Mouse (Mus musculus) ES-E14 (cell line): Measurements from ENCODE around the gene Crk.

Source experiments
- CHD2 ChIP-seq: IDR thresholded peaks from 2 replicates; pipeline ENCODE4 v1.6.1; 2014; ENCODE audit warnings: mild to moderate bottlenecking, low read depth, low read length, inconsistent platforms
- MAFK ChIP-seq: IDR thresholded peaks from 2 replicates; pipeline ENCODE4 v1.6.1; 2014; ENCODE audit warnings: mild to moderate bottlenecking, low read depth, low read length, inconsistent platforms; ENCODE audit not compliant: insufficient read depth
- ZC3H11A ChIP-seq: IDR thresholded peaks from 2 replicates; pipeline ENCODE4 v1.6.1; 2012; ENCODE audit warnings: low read depth, mild to moderate bottlenecking, inconsistent platforms, low read length, borderline replicate concordance
- ZNF384 ChIP-seq: IDR thresholded peaks from 2 replicates; pipeline ENCODE4 v1.6.1; 2012; ENCODE audit warnings: low read depth, low read length, inconsistent platforms

DNA sequence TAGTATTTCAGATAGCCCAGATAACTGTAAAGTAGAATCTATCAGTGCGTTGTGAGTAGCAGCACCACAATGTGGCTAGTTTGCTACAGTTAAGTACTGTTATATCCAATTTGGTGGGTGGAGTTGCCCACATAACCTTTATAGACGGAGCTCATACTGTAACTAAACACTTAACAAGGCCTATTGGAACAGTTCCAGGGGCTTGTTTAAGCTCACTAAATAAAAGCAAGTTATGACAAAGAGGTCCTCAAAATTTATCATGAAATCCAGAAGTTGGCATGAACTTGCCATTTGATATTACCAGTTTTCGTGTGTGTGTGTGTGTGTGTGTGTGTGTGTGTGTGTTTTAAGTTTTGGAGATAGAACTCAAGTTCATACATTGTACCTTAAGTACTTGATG, 61.1 kb downstream of the Crk start:
- TF ChIP-seq ZNF384 (no peak), CHD2 (no peak), ZC3H11A (no peak), MAFK (no peak)
